Mouse (Mus musculus): ENCODE results near the gene Rgs4.

DNA sequence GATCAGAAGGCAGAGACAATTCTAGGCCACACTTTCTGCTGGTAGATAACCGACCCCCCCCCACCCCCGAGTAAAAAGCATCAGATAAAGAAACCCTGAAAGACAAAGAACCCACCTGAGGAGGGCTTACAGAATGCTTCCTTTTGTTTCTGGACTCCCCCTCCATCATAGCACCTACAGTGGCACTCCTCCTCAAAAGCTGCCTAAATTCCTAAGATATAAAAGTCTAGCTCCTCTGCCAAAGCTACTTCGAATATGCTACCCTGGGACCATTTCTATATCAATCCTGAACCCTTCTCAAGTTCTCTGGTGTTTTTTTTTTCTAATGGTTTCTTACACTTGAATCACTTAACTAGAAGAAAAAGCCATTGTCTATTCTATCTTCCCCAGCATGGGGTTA, 9.1 kb upstream of the Rgs4 start:
- no peak for TF ChIP-seq CTCF (conservative IDR thresholded peaks at IDR 0.05; ENCODE audit: low read length)
- TF ChIP-seq POU5F1 (IDR thresholded peaks at IDR 0.05; ENCODE audit: borderline replicate concordance, low read length): no peak
